Mouse (Mus musculus): ENCODE results near the gene Ntm. TPM values are rescaled to one million over a fixed set of nuclear protein-coding genes. Genes with fewer than 3 reads are reported as not detected.

Ntm gene
- polyA plus RNA-seq, 1 experiment = 1.3 TPM

DNA sequence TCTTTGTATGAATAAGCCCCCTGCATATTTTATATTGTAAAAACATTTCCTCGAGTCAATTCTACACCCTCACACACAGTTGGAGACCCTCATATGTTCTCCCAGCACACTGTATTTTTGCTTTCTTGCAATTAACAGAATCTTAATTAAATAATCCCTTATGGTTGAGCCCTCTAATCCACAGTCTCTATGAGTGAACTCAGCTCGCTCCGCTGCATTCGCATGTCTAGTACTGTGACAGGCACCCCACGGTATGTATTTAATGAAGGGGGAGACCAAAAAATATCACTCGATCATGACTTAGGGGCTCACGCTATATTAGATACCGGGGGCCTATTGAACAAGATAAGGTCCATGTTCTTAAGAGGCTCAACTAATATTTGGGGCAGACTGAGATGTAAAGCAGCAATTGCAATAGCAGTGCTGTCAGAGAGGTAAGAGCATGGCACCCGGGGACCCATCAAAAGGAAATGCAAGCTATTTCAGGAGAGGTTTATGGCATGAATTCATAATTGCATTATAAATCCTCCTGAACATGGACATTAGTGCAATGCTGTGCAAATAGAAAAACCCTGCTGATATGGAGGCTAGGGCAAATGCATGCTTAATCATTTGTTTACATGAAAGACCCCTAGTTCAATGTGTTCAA is 64.4 kb downstream of the Ntm start:
- 85% methylated on average over 9 of the region's 9 CpGs for WGBS
- no peak for TF ChIP-seq CTCF (IDR thresholded peaks at IDR 0.05; ENCODE audit: control insufficient read depth, insufficient read depth, low read length)
- no peak for TF ChIP-seq POLR2A (IDR thresholded peaks at IDR 0.05; ENCODE audit: borderline replicate concordance, control insufficient read depth, low read depth, low read length)
- H3K4me1 ChIP-seq (ENCODE audit: control insufficient read depth, insufficient read depth, low read length) = no peaks in the 10 kb centered on the region
- H3K4me3 ChIP-seq (replicated peaks; ENCODE audit: control insufficient read depth, low read depth, low read length) = no peak overlapping the region
- H3K27ac ChIP-seq (ENCODE audit: control insufficient read depth, insufficient read depth, low read depth, low read length, poor library complexity) = no peak overlapping the region

DNA sequence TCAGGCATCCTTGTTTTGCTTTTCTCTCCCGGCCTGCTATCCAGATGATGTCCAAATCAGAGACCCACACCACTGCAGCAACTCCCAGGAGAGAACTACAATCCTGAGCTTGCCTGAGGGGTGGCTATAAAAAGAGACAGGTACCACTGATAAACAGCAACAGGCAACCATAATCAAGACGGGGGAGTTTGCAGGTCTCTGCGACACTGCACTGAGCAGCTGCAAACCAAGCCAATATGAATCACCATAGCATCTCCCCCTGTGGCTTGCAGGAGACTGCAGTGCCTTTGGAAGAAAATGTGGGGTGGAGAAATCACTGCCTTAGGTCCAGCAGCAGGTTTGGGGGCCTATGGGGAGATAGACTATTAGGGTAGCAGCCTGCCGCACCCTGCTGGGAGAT is 65.5 kb downstream of the Ntm start:
- Histone ChIP-seq H3K4me1 (ENCODE audit: control insufficient read depth, insufficient read depth, low read length) (no peaks in the 10 kb centered on the region), H3K27ac (ENCODE audit: control insufficient read depth, insufficient read depth, low read depth, low read length, poor library complexity) (no peak overlapping the region), H3K4me3 (replicated peaks; ENCODE audit: control insufficient read depth, low read depth, low read length) (no peak overlapping the region)
- TF ChIP-seq POLR2A (IDR thresholded peaks at IDR 0.05; ENCODE audit: borderline replicate concordance, control insufficient read depth, low read depth, low read length) (no peak), CTCF (IDR thresholded peaks at IDR 0.05; ENCODE audit: control insufficient read depth, insufficient read depth, low read length) (no peak)
- WGBS = 82% methylated on average over 4 of the region's 4 CpGs

DNA sequence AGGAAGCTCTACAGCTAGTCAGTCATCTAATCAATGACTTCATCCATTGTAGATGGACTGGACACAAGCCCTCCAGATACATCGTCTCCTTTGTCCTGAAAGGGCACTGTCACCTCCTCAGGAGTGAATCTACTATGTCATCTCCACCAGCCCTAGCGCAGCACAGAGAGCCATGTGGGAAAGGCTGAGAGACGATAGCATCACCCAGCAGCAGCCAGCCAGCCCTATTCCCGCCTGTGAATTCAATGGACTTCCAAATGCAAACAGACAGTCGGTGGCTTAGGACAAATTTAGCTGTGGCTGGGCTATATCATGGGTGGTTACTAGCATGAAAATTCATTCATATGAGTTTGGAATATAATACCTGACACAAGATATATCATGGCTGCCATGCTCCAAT is 70.1 kb downstream of the Ntm start:
- TF ChIP-seq CTCF (IDR thresholded peaks at IDR 0.05; ENCODE audit: control insufficient read depth, insufficient read depth, low read length) (no peak), POLR2A (IDR thresholded peaks at IDR 0.05; ENCODE audit: borderline replicate concordance, control insufficient read depth, low read depth, low read length) (no peak)
- Histone ChIP-seq H3K4me3 (replicated peaks; ENCODE audit: control insufficient read depth, low read depth, low read length) (no peak overlapping the region), H3K27ac (ENCODE audit: control insufficient read depth, insufficient read depth, low read depth, low read length, poor library complexity) (no peak overlapping the region), H3K4me1 (ENCODE audit: control insufficient read depth, insufficient read depth, low read length) (no peaks in the 10 kb centered on the region)
- WGBS = 72% methylated on average over 5 of the region's 5 CpGs

DNA sequence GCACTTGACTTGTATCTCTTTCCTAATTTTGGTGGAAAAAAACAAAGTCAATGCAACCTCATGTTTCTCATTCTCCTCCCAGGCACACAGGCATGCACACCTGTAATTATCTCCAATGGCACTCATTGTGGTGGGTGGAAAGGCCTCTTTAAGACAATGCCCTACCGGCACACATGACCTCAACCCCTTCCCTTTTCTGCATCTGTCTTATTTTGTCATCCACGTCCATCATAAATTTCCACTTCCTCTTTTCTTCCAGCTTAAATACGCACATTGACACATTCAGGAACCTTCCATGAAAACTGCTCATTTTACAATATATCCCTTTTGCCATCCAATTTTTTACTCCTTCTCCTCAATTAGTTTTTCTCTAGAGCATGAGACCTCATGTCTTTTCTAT is 74.2 kb downstream of the Ntm start:
- 4% methylated on average over 3 of the region's 3 CpGs for WGBS
- Histone ChIP-seq H3K27ac (ENCODE audit: control insufficient read depth, insufficient read depth, low read depth, low read length, poor library complexity) (no peak overlapping the region), H3K4me3 (replicated peaks; ENCODE audit: control insufficient read depth, low read depth, low read length) (no peak overlapping the region), H3K4me1 (ENCODE audit: control insufficient read depth, insufficient read depth, low read length) (no peaks in the 10 kb centered on the region)
- TF ChIP-seq CTCF (IDR thresholded peaks at IDR 0.05; ENCODE audit: control insufficient read depth, insufficient read depth, low read length) (no peak), POLR2A (IDR thresholded peaks at IDR 0.05; ENCODE audit: borderline replicate concordance, control insufficient read depth, low read depth, low read length) (no peak)

DNA sequence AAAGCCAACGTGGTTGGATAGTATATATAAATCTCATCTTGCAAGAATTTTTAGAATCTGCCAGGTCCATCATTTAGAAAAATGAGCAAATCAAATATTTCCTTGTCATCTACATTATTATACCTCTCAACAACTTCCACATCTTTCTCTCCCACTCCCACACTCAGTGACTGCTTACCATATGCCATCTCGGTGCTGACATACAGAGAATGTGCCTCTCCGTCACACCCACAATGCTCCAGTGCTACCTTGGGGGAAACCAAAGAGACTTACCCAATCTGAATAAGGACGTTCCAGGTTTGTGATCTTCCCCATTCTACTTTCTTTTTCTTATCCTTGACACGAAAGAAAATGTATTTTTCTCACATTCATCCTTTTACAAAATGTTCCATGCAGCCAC is 75.0 kb downstream of the Ntm start:
- Histone ChIP-seq H3K4me1 (ENCODE audit: control insufficient read depth, insufficient read depth, low read length) (no peaks in the 10 kb centered on the region), H3K4me3 (replicated peaks; ENCODE audit: control insufficient read depth, low read depth, low read length) (no peak overlapping the region), H3K27ac (ENCODE audit: control insufficient read depth, insufficient read depth, low read depth, low read length, poor library complexity) (no peak overlapping the region)
- no peak for TF ChIP-seq POLR2A (IDR thresholded peaks at IDR 0.05; ENCODE audit: borderline replicate concordance, control insufficient read depth, low read depth, low read length)
- no peak for TF ChIP-seq CTCF (IDR thresholded peaks at IDR 0.05; ENCODE audit: control insufficient read depth, insufficient read depth, low read length)
- 70% methylated on average over 5 of the region's 5 CpGs for WGBS

DNA sequence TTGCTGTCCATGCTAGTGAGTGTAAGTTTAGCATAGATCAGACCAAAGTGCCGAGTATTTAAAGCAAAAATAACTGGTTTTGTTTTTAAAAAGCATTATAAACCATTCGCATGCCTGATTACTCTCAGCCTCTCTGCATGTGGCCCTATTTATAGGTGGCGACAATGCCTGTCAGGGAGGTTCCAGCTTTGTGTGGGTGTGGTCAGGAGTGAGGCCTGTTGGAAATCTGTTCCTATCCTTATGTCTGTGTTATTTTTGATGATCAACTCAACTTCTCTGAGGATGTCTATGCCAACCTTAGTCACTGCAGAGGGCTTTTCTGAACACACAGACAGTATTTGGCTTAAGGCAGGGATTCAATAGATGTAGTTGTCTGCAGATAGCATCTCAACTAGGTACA is 78.9 kb downstream of the Ntm start:
- TF ChIP-seq CTCF (IDR thresholded peaks at IDR 0.05; ENCODE audit: control insufficient read depth, insufficient read depth, low read length) = no peak
- TF ChIP-seq POLR2A (IDR thresholded peaks at IDR 0.05; ENCODE audit: borderline replicate concordance, control insufficient read depth, low read depth, low read length) = no peak
- Histone ChIP-seq H3K4me3 (replicated peaks; ENCODE audit: control insufficient read depth, low read depth, low read length) (no peak overlapping the region), H3K4me1 (ENCODE audit: control insufficient read depth, insufficient read depth, low read length) (no peaks in the 10 kb centered on the region), H3K27ac (ENCODE audit: control insufficient read depth, insufficient read depth, low read depth, low read length, poor library complexity) (no peak overlapping the region)
- 78% methylated on average over 3 of the region's 3 CpGs for WGBS

DNA sequence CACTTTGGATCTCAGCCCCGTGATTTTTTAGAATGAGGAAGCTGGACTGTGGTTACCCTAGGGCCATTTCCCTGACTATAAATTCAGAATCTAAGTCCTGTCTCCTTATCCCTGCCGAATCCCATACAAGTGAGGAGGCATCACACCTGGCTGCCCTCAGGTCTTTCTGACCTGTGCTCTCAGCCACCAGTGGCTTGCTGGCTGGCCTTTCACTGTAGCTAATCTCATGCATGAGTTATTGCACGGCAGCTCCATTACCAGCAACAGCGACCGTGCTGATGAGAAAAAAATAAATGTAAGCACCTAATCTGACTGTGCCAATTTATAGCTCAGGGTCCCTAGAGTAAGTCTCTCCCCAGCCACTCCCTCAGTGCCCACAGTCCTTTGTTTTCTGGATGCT is 81.3 kb downstream of the Ntm start:
- no peaks in the 10 kb centered on the region for H3K4me1 ChIP-seq (ENCODE audit: control insufficient read depth, insufficient read depth, low read length)
- no peak overlapping the region for H3K27ac ChIP-seq (ENCODE audit: control insufficient read depth, insufficient read depth, low read depth, low read length, poor library complexity)
- no peak for TF ChIP-seq POLR2A (IDR thresholded peaks at IDR 0.05; ENCODE audit: borderline replicate concordance, control insufficient read depth, low read depth, low read length)
- no peak for TF ChIP-seq CTCF (IDR thresholded peaks at IDR 0.05; ENCODE audit: control insufficient read depth, insufficient read depth, low read length)
- H3K4me3 ChIP-seq (replicated peaks; ENCODE audit: control insufficient read depth, low read depth, low read length) = no peak overlapping the region
- WGBS = 63% methylated on average over 5 of the region's 5 CpGs

DNA sequence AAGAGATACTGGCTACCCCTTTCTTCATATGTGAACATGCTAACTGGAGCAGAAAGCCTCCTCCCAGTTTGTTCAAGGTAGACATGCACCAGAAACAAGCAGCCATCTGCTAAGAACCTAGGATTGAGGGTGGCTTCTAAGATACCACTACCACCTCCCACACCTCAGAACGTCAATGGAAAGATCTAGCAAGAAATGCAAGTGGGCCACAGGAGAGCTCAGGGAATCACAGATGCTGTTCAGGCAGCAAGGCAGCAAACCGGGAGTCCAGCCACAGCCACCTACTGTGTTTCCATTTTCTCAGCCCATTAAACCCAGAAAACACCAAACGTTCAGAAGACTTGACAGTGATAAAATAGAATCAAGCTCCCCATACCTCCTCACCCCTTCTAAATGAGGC is 85.4 kb downstream of the Ntm start:
- no peak overlapping the region for H3K27ac ChIP-seq (ENCODE audit: control insufficient read depth, insufficient read depth, low read depth, low read length, poor library complexity)
- H3K4me3 ChIP-seq (replicated peaks; ENCODE audit: control insufficient read depth, low read depth, low read length) = no peak overlapping the region
- H3K4me1 ChIP-seq (ENCODE audit: control insufficient read depth, insufficient read depth, low read length) = no peaks in the 10 kb centered on the region
- WGBS = 75% methylated on average over 3 of the region's 3 CpGs
- TF ChIP-seq POLR2A (IDR thresholded peaks at IDR 0.05; ENCODE audit: borderline replicate concordance, control insufficient read depth, low read depth, low read length) = no peak
- no peak for TF ChIP-seq CTCF (IDR thresholded peaks at IDR 0.05; ENCODE audit: control insufficient read depth, insufficient read depth, low read length)

DNA sequence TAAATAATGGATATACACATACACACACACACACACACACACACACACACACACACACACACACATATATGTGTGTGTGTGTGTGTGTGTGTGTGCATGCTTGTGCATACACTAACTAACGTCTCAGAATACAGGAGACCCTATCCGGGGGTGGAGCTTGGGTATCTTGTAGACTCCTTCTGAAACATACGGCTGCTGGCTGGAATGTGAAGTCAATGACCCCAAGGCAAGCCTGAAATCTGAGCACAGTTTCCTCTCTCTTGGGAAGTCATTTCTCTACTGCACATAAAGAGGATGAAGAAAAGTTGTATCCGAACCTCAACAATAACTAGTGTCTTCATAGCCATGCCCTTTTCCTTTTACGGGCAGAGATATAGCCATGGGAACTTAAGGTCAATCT is 95.2 kb downstream of the Ntm start:
- WGBS = 83% methylated on average over 5 of the region's 5 CpGs
- no peak for TF ChIP-seq CTCF (IDR thresholded peaks at IDR 0.05; ENCODE audit: control insufficient read depth, insufficient read depth, low read length)
- no peak for TF ChIP-seq POLR2A (IDR thresholded peaks at IDR 0.05; ENCODE audit: borderline replicate concordance, control insufficient read depth, low read depth, low read length)
- no peak overlapping the region for H3K4me3 ChIP-seq (replicated peaks; ENCODE audit: control insufficient read depth, low read depth, low read length)
- H3K27ac ChIP-seq (ENCODE audit: control insufficient read depth, insufficient read depth, low read depth, low read length, poor library complexity) = no peak overlapping the region
- no peaks in the 10 kb centered on the region for H3K4me1 ChIP-seq (ENCODE audit: control insufficient read depth, insufficient read depth, low read length)

Measured in bone marrow, adult 2 months (tissue).